Mouse (Mus musculus) bone marrow, adult 2 months (tissue): ENCODE measurements around the gene Snap91. TPM values are rescaled to one million over a fixed set of nuclear protein-coding genes. Genes with fewer than 3 reads are reported as not detected.

Experiments
- H3K27ac ChIP-seq: fragments of 200-500 bp; 2 replicates; pipeline ENCODE4 v1.5.1; 2012; ENCODE audit warnings: low read depth, mild to moderate bottlenecking, control low read depth, inconsistent platforms, low read length; ENCODE audit not compliant: control insufficient read depth, poor library complexity, insufficient read depth
- H3K4me1 ChIP-seq: fragments of 200-500 bp; 2 replicates; pipeline ENCODE4 v1.6.1; 2011; ENCODE audit warnings: low read length; ENCODE audit not compliant: control insufficient read depth, insufficient read depth
- H3K4me3 ChIP-seq: fragments of 200-500 bp; replicated peaks from 2 replicates; pipeline ENCODE3; 2011; ENCODE audit warnings: mild to moderate bottlenecking, low read depth, low read length, control low read depth; ENCODE audit not compliant: control insufficient read depth
- CTCF ChIP-seq: fragments of 200-500 bp; IDR thresholded peaks from 2 replicates; pipeline ENCODE4 v1.5.1; 2011; ENCODE audit warnings: low read length, control low read depth; ENCODE audit not compliant: control insufficient read depth, insufficient read depth
- POLR2A ChIP-seq: fragments of 200-500 bp; IDR thresholded peaks from 2 replicates; pipeline ENCODE4 v1.6.1; 2011; ENCODE audit warnings: low read depth, mild to moderate bottlenecking, control low read depth, low read length, borderline replicate concordance; ENCODE audit not compliant: control insufficient read depth
- WGBS: fragments of 180-500 bp; shearing (Covaris S2); methylation state at CpG from one replicate; pipeline ENCODE4 v1.1.7; 2018; 5-methylcytosine and 5-hydroxymethylcytosine counted together
- polyA plus RNA-seq: library from polyadenylated mRNA; stranded (reverse); fragments of >200 nt; gene quantifications from 2 replicates; pipeline ENCODE4 v1.2.4, GENCODE M21; 2011; ENCODE audit warnings: low replicate concordance; ENCODE audit not compliant: missing spikeins, insufficient read depth, insufficient read length

Gene Snap91
- polyA plus RNA-seq, 1 experiment: 0.85 TPM

GRCm38 (mm10) chr9:86728214-86728814 is 152.1 kb downstream of the Snap91 start:
- no peak overlapping the region for H3K27ac ChIP-seq
- no peak for TF ChIP-seq CTCF
- TF ChIP-seq POLR2A: no peak
- 79% methylated on average over 10 of the region's 10 CpGs for WGBS
- H3K4me1 ChIP-seq: no peaks in the 10 kb centered on the region
- H3K4me3 ChIP-seq: no peak overlapping the region

DNA sequence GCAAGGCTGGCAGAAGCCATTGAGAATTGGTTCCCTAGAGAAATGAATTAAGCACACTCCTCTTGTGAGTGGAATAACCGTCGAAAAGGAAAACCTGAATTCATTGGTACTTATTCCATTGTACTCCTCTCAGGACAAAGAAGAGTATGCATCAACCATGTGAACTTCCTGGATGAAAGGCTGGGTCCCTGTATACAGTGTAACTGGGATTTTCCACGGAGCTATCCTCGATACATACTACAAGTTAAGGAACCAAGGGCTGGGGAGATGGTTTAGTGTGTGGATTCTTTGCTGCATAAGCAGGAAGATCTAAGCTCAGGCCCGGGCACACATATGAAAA is 154.1 kb downstream of the Snap91 start:
- no peaks in the 10 kb centered on the region for H3K4me1 ChIP-seq
- no peak overlapping the region for H3K27ac ChIP-seq
- TF ChIP-seq CTCF (no peak), POLR2A (no peak)
- H3K4me3 ChIP-seq: no peak overlapping the region
- WGBS: 78% methylated on average over 5 of the region's 5 CpGs

DNA sequence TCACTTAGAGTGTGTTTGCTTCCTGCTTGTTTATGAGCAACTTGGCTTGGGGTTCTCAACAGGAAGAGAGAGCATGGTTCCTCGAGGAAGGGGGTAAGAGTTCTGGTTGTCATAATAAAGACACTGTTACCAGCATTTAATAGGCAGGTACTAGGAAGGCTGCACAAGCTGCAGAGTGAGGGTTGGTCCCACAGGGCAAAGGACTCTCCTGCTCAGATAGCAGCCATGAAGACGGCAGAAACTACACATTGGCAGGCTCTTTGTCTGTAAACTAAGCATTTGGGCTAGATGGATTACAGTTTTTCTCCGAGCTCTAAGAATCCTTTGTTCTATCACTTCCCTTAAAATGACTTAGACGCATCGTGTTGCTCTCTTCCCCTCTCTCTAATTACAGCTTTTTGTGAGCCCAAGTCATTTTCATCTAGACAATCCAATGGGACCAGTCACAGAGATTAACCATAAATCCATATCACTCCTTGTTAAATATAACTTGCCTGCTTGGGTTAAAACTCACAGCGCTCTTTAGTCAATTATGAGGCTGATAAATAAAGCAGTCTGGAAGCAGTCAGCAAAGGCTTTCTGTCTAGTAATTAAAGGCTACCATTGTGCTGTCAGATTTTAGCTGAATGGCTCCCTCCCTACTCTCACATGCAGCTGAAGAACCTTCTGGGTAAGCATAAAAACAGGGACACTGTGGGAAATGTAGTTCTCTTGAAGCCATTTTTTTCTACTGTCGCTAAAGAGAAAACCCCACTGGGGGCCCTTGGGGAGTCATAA is 154.7 kb downstream of the Snap91 start:
- H3K4me1 ChIP-seq: no peaks in the 10 kb centered on the region
- no peak overlapping the region for H3K27ac ChIP-seq
- no peak for TF ChIP-seq POLR2A
- no peak for TF ChIP-seq CTCF
- WGBS: 67% methylated on average over 7 of the region's 7 CpGs
- H3K4me3 ChIP-seq: no peak overlapping the region

- no peak overlapping the region for H3K4me3 ChIP-seq
- H3K4me1 ChIP-seq: no peaks in the 10 kb centered on the region
- TF ChIP-seq CTCF: no peak
- no peak overlapping the region for H3K27ac ChIP-seq
- 86% methylated on average over 4 of the region's 4 CpGs for WGBS
Measured at GRCm38 (mm10) chr9:86725066-86725465, 155.4 kb downstream of the Snap91 start.

DNA sequence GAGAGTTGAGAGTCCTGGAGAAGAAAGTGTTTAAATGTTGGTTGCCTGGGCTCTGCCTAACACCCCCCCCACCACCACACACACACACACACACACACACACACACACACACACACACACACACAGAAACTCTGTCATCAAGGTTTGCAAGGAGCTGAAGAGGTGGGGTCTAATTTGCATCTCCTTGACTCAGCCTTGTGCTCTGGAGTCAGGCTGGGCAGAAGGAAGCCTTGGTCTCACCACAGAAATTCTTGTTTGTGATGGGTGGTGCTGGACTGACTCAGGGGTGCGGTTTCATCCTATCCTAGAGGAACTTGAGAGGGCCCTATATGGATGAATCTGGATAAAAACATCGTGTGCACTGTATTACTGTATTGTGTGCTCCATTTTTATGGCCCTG is 159.7 kb downstream of the Snap91 start:
- 74% methylated on average over 2 of the region's 2 CpGs for WGBS
- Histone ChIP-seq H3K4me1 (no peaks in the 10 kb centered on the region), H3K4me3 (no peak overlapping the region), H3K27ac (no peak overlapping the region)
- TF ChIP-seq CTCF (no peak), POLR2A (no peak)

- H3K4me1 ChIP-seq: no peaks in the 10 kb centered on the region
- TF ChIP-seq CTCF (no peak), POLR2A (no peak)
- H3K27ac ChIP-seq: no peak overlapping the region
- H3K4me3 ChIP-seq: no peak overlapping the region
- 72% methylated on average over 5 of the region's 5 CpGs for WGBS
Measured at GRCm38 (mm10) chr9:86720227-86720626, 160.2 kb downstream of the Snap91 start.

GRCm38 (mm10) chr9:86717119-86717518 is 163.3 kb downstream of the Snap91 start:
- Histone ChIP-seq H3K4me3 (no peak overlapping the region), H3K27ac (no peak overlapping the region), H3K4me1 (no peaks in the 10 kb centered on the region)
- TF ChIP-seq CTCF (no peak), POLR2A (no peak)
- WGBS: 81% methylated on average over 5 of the region's 5 CpGs

DNA sequence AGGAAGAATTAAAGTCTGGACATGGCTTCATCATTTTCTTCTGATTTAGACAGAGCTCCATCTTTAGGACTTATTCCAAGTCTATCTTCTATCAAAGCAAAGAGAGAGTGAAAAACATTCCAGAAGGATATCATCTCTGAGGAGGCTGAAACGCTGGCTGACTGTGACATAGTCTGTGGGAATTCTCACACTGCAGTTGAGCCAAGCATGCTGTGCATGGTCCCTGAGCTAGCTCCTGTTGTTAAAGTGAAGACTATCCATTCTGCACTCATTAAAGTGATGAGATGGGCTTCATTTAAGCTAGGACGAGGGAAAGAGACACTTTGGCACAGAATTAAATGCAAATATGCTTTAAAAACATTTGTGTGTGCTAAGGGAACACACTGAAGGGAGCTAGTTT is 163.9 kb downstream of the Snap91 start:
- no peaks in the 10 kb centered on the region for H3K4me1 ChIP-seq
- no peak for TF ChIP-seq CTCF
- no peak for TF ChIP-seq POLR2A
- H3K27ac ChIP-seq: no peak overlapping the region
- WGBS: 58% methylated on average over 2 of the region's 2 CpGs
- H3K4me3 ChIP-seq: no peak overlapping the region

Other genes starting within 250 kb of the Snap91 start
- 0.63 and 3.0 TPM in 2 replicates for gene Me1, start 184.7 kb downstream of the Snap91 start, polyA plus RNA-seq
- gene Prss35, start 137.0 kb downstream of the Snap91 start, polyA plus RNA-seq: 1.1 TPM in 1 of 2 replicates, not detected in the other
- not detected in 2 replicates for gene Ripply2, start 134.9 kb upstream of the Snap91 start, polyA plus RNA-seq
- 39.5 and 75.2 TPM in 2 replicates for gene Cyb5r4, start 141.4 kb upstream of the Snap91 start, polyA plus RNA-seq